Mouse (Mus musculus): Measurements from ENCODE around the gene Cytip. TPM values are rescaled to one million over a fixed set of nuclear protein-coding genes. Genes with fewer than 3 reads are reported as not detected.

The Cytip gene
- total RNA-seq, 2 experiments from 2014 or later: not detected

DNA sequence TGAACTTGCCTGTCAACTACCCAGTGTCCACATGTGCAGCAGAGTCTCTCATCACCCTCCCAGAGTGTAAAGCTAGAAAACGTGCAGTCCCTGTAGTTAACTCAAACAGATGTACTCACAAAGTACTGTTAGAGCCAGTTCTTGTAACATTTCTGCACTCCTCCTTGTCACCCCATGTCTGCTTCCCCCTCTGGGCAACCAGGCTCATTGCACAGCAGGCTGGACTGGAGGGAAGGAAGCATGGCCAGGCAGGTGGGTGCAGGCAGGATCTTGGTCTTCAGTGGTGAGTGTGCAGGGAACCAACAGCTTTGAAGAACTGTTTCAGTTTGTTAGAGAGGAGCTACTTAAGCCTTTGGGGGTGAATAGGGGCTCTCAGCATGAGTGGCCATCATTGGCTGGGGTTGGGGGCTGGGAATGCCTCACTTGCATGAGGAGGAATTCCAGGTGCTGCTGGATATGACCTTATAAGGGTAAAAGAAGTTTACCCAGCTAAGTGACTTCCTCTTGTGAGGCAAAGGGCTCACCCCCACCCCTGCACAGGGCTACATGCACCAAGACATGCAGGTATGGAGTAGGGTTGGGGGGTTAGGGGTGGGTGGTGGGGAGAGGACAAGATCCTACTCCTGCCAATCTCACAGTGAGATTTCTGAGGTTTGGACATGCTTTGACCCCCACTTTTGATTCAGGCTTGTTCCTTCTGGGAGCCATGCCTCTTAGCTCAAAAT is 31.7 kb downstream of the Cytip start:
- no peak for DNase-seq (ENCODE audit: extremely low spot score in 1 of 2, low spot score in 1 of 2)

DNA sequence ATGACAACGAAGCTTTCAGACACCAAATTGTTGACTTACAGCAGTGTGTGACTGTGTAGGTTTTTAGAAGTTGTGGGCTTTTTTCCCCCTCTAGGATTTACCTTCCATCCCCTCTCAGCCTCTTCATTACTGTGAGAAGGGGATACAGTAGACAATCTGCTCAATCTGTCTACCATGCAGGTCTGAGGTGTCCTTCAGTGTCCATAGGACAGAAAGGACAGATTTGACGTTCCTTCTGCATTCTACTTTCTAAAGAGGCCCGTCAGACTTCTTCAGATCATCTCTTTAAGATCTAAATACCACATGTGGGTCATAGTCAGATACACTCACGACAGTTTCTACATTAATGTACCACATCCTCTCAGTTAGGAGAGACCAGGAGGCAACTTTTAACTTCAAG is 33.5 kb downstream of the Cytip start:
- DNase-seq (ENCODE audit: extremely low spot score in 1 of 2, low spot score in 1 of 2): no peak

DNA sequence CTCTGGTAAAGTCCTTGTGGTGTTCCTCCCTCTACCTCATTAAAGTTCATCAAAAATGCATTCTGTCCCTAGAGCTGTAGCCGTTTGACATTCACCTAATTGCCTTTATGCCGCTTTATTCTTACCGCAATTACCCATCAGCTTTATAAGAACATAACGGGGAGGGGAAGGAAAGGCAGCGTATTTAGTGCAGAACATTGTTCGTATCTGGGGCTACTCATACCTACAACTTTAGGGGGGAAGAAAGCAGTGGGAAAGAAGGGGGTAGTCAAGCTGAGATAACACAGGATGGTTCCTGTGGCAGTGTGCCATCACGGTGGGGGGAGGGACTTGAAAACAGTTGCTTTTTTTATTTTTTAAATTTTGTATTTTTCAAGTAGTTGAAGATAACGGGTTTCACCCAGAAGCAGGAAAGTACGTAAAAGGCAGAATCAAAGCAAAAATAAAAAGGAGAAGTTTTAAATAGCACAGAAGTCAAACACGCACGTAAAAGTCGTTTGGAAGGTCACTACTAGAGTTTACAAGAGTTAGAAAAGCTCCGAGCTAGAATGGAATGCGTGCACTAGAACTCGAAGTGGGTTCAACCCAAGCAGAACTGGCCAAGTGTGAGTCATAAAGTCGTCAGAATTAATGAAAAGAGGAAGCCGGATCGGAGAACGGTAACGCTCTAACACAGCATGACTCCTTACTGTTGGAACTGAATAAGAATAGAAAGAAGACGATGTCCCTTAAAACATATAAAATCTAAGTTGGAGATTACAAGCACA is 34.6 kb downstream of the Cytip start:
- no peak for DNase-seq (ENCODE audit: extremely low spot score in 1 of 2, low spot score in 1 of 2)

DNA sequence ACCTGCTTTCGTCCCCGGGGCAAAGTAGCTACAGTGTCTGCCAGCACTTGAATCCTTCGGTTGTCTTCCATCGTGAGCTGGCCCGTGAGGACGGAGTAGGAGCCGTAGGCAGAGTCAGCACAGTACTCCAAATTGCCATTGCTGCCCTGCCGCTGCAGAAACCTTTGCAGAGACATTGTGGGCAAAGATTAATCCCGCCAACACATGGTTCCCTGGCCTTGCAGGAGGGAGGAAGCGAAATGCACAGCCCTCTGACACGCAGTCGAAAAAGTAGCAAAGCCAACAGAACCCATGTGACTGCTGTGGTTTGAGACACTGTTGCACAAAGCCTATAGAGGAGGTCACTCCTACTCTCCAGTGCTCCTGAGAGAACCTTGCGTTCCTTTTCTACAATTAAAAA is 35.5 kb downstream of the Cytip start:
- no peak for DNase-seq (ENCODE audit: extremely low spot score in 1 of 2, low spot score in 1 of 2)

DNA sequence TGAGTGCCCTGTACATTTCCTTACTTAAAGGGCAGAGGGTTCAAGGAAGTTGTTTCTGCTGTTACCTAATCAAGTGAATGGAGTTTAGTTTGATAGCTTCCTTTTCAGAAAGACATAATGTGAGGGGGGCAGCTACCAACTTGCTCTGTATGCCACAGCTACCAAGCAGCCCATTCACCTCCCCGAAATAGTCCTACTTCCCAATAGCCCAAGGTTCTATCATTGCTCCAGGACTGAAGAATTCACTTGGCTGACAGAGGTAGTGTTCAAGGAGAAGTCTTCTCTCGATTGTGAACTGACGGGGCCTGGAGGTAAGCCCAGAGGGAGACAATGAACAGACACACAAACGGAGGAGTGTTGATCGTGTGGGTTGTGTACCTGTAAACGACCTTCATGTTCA is 36.2 kb downstream of the Cytip start:
- DNase-seq (ENCODE audit: extremely low spot score in 1 of 2, low spot score in 1 of 2): no peak

DNA sequence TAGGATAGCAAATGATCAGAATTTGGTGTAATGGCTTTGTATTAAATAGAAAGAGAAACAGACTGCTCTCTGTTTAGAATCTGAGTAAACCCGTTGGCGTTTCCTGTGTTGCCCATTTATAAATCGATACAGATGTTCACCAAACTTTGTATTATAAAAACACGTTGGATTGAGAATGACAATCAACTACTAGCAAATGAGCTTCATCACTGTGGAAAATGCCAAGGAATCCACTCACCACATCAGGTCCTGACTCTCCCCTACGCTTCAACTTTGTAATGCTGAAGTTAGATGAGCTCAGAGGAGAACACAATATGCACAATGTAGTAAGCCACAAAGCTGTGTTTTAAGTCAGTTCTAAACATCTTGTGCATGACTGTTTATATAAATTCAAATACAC is 36.8 kb downstream of the Cytip start:
- DNase-seq (ENCODE audit: extremely low spot score in 1 of 2, low spot score in 1 of 2): no peak

DNA sequence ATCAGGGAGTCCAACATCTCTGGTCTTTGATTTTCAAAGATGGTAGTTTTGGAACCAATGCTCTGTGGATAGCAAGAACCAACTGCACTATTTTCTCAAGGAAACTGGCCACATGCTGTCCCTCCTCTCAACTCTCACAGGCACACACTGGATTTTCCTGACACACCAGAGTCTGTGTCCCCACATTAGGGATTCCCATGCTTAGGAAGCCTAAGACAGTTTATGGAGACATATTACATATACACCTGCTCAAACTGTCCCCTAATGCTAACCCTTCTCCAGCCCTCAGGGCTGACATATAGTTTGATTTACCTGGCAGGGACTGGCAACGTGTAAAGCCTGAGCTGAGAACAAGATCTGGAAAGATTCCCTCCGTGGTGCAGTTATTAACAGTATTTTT is 37.2 kb downstream of the Cytip start:
- DNase-seq (ENCODE audit: extremely low spot score in 1 of 2, low spot score in 1 of 2): no peak

DNA sequence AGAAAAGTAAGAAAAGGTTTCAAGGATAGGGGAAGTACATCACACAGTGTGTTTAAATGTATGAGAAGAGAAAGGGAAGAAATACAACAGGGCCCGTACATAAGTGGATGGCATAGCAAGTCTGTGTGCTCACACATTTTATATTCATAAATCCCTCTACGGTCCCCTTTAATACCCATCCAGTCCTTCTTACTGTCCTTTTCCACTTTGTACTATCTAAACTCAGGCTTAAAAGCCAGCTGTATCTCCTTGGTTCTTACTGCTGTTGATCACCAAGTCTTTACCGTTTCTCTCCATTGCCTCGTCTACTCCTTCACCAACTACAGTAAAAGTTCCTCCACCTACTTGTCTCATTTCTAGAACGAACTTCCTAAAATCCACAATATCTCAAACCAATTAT is 37.9 kb downstream of the Cytip start:
- DNase-seq (ENCODE audit: extremely low spot score in 1 of 2, low spot score in 1 of 2): no peak

DNA sequence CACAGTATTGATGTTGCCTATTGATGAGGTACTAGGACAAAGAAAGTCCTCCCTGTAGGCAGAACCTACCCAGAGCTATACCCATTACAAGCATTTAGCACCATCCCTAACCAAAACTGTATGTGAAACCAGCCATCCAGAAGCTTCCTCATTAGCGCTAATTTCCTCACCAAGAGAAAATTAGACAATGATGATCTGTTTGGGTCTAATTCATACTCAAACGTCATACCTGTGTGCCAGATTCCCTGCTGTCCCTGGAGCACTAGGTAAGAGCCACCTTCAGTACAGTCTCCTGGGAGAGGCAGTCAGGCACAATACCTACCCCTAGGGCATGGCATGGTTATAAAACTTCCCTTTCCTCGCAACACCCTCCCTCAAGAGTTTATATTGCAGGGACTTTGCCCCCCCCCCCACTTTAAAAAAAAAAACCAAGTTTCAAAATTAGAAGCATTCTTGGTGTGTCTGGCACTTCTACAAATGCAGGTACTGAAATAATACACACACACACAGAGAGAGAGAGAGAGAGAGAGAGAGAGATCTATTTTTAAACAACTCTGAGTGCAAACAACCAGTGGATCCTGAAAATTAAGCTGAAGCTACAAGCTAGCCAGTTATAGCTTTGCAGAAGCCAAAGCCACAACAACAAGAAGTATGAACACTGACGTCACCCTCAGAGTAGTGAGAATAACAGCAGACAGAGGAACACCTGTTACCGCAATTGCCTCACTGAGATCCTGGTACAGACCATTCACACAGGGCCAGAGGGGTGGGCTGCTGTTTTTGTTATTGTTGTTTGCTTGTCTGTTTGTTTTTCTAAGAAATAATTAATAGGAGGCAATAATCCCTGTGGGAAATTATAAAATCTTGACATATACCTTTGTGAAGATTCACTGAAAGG is 38.6 kb downstream of the Cytip start:
- DNase-seq (ENCODE audit: extremely low spot score in 1 of 2, low spot score in 1 of 2): no peak

DNA sequence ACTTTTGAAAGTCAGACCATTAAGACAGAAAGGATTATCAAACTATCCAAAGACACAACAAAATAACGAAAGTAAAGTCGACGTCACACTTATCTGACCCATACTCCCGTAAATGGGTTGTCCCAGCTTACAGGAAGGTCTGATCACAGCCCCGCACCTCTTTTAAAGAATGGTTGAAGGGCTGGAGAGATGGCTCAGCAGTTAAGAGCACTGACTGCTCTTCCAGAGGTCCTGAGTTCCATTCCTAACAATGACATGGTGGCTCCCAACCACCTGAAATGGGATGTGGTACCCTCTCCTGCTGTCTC is 39.3 kb downstream of the Cytip start:
- DNase-seq (ENCODE audit: extremely low spot score in 1 of 2, low spot score in 1 of 2): no peak

DNA sequence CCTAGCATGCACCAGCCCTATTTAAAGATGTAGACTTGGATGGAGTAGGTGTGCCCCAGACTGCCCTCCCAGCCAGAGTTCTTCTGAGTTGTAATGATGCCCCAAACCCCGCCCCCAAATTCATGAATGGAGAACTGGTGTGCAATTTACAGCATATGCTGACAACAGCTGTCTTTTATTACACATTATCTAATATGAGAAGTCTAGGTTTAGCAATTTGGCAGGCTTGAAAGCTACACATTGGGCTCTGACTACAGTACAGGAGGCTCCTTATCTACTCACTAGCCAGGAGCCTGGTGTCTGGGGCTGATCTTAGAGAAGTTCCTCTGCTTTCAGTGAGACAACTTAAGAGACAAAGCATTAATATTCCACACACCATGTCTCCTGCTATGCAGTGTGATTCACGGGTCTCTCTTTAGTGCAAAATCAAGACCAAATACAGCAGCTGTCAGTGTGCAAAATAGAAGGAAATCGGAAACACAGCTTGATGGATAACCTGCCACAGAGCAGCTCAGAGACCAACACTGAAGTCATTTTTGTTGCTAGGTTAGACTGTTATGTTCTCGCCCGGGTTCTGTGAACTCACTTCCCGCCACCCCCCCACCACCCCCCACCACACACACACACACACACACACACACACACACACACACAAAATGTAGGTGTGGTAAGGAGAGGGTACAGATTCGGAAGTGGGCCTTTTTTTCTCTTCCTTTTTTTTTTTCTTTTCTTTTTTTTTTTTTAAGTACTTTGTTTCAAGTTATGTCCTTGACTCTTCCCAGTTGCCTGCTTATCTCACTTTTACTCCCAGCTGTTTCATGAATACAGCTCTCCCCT is 39.8 kb downstream of the Cytip start:
- no peak for DNase-seq (ENCODE audit: extremely low spot score in 1 of 2, low spot score in 1 of 2)

DNA sequence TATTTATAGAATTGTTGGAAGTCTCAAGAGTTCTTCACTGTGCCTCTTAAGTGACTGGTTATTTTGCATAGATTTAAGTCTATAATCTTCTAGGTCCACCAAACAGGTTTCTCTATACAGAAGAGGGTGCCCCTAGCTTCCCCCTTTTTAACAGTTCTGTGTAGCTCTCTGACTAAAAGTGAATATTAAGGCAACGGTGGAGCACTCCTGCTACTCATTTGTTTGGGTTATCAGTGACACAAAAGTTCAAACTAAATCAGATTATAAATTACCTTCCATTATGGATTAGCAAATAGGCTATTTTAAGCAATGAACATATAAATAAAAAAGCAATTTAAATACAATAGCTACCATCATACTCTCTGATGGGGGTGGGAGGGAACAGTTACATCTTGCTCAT is 40.8 kb downstream of the Cytip start:
- no peak for DNase-seq (ENCODE audit: extremely low spot score in 1 of 2, low spot score in 1 of 2)

DNA sequence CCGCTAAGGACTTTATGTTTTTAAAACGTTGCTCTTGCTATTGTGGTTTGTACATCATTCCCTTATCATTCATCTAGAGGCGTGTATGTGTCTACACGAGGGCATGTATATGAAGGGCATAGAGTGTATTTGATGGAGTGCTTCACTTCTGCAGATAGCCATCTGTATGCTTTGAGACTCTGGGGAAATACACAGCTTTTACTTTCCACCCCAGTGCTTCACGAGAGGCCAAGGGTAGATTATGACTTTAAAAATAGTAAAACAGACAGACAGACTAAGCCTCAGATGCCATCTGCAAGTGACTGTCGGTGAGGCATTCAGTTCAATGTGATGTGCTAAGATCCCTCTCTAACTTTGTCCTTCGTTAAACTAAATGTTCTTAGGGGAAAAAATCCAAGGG is 41.6 kb downstream of the Cytip start:
- DNase-seq (ENCODE audit: extremely low spot score in 1 of 2, low spot score in 1 of 2): no peak

DNA sequence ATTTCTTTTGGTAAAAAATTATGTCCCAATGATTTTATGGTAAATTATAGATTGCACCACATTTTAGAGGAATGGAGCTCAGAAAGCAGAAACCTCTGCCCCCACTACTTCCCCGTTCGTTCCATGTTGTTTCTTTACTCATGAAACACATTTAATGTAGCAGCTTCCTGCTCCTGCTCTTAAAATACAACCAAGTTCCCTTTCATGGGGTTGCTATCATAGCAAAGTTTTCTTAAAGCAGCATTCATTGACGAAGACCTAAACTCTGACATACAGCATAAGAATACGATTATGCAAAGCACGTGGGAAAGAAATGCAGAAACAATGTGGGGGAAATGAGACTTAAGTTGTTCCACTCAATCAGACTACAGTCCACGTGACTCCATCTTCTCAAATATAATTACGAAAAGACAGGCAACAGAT is 45.3 kb downstream of the Cytip start:
- no peak for DNase-seq (ENCODE audit: extremely low spot score in 1 of 2, low spot score in 1 of 2)

DNA sequence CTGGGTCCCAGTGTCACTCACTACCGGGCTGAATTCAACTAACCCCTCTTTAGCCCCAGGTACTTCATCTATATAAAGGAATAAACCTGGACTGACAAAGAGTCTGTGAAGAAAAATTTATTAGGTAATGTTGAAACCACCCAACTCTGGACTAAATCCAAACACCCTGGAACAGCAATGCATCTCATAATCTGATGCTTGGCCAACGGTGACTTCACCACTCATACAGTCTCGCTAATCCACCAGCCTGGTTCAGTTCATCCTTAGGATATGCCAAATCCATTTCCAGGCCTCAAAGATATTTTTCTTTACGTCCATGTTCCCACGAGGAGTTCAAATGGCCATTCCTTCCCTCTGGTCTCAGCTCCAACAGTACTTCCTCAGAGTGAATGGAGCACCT is 48.8 kb downstream of the Cytip start:
- DNase-seq (ENCODE audit: extremely low spot score in 1 of 2, low spot score in 1 of 2): no peak

DNA sequence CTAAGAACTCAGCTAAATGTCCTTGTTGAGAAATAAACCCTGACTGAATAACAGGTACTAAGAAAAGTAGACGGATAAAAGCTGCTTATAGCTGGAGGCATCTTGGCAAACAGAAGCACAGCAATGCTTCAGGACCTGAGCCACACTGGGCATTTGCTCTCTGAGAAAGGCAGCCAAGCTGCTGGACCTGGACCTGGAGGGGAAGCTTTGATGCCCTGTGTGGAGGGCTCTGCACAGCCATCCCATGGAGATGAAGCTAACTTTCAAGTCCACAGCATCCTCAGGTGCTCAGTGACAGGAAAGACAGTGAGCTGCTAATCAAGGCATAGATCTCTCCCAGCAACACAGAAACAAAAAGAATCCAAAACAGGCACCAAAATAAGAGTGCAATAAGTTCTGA is 54.8 kb downstream of the Cytip start:
- no peak for DNase-seq (ENCODE audit: extremely low spot score in 1 of 2, low spot score in 1 of 2)

DNA sequence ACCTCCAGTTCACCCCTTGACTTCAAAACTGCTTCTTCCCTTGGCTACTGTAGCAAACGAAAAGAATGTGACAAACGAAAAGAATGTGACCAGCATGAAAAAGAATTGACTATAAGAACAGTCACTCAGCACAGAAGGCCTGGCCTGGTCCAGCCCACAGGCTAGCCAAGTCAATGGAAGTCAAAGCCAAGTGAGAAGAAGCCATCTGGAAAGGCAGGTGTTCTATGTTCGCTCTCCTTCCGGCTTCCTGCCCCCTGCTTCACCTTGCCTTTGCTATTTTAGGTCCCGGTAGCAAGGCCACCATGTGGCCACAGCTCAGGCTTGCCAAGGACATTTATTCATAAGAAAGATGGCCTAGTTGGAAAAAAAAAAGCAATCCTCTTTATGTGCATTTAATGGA is 56.7 kb downstream of the Cytip start:
- no peak for DNase-seq (ENCODE audit: extremely low spot score in 1 of 2, low spot score in 1 of 2)

DNA sequence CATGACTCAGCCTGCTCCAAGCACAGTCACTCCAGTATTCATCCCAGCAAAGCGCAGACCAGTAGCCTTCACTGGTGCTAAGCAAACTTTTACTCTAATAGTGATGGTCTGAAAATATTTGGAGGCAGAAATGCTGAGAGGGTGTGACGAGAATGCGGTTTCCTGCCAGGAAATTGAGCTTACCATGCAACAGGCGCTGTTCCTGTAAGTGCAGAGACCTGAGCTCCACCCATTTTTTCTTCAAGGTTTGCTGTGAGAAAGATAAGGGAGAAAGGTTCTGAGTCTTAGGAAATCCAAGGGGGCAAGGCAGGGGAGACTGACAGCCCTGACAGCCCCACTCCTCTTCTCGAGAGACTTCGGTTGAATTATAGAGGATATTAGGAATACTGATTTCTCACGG is 57.7 kb downstream of the Cytip start:
- no peak for DNase-seq (ENCODE audit: extremely low spot score in 1 of 2, low spot score in 1 of 2)

DNA sequence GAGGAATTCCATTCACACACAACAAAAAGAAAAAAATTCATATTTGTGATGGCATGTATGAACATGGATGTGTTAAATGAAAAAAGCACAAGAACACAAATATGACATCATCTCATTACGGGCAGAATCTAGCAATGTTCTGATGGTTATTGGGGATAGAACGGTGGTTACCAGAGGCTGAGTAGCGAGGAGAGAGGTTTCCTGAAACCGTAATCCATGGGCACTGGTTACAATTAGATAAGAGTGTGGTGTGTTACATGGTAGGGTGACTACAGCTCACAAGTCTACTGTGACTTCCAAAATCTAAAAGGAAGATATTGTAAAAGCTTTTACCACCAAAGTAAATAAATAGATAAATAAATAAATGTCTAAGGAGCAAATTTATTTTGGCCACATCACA is 58.8 kb downstream of the Cytip start:
- DNase-seq (ENCODE audit: extremely low spot score in 1 of 2, low spot score in 1 of 2): no peak

DNA sequence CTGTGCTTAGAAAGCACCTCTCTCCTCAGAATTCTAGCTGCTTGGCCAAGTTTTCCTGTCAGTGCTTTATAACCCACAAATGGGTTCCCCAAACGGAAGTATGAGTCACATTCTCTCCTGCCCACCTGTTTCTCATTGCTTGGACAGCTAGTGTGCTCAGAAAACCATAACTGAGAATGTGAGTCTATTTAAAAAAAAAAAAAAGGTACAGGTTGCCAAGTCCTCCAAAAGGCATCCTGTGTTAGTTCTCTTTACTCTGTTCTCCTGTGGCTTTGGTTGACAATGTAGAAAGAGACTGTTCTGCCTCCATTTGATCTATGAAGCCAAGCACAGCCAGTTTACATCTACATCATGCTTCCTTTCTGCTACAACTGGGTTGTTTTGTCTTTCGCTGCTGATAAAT is 60.3 kb downstream of the Cytip start:
- no peak for DNase-seq (ENCODE audit: extremely low spot score in 1 of 2, low spot score in 1 of 2)

DNA sequence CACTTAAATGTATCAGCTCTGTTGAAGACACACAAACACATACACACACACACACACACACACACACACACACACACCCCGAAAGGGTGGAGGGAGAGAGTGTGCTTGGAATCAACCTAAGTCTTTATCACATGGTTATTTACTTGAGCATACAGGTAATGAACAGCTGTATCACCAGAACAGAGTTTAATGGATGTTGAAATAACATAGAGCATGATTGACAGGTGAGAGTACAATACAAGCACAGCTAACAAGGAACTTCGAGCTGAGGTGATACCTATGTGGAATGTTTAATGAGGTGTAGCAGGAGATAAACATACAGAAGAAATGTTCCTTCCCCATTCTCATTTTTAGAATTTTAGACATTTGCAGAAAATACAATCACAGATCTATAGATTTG is 62.7 kb downstream of the Cytip start:
- no peak for DNase-seq (ENCODE audit: extremely low spot score in 1 of 2, low spot score in 1 of 2)
